ENCODE assay signal across 12 mouse cellular contexts in the genomic region with DNA sequence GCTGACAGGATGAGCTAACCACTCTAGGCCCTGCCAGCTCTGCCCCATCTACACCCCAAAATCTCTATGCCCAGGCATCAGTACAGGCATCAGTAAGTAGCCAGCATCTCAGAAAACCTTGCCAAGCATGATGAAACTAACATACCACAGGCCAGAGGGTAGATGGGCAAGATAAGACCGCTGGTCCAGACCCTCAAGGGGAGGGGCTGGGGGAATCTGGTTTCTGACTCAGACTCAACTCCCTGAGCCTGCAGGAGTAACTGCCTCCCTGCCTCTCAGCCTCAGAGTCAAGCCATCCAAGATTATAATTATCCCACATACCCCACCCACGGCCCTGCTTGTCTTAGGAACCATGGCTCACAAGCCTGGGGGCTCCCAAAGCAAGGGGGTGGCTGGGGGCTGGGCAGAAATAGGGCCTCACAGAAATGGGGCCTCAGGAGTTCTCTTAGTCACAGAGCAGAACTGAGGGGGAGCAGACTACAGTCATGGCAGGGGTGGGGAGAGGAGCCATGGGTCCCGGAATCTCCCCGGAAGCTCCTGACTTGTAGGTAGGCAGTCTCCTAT. TPM values are rescaled to one million over a fixed set of nuclear protein-coding genes. Genes with fewer than 3 reads are reported as not detected.
DNase-seq lines count a peak whose midpoint lies in the region; ATAC-seq lines count a peak whose summit lies in the region.
"Had no signal": no experiment of that assay in that cellular context is flagged by ENCODE, and none has a peak within 500 bp of the region (broad histone marks: within the 10 kb centered on the region; RNA-seq: fewer than 3 reads in every experiment).

No protein-coding gene starts in this region.

- intact Hi-C loops in left cerebral cortex, postnatal 4 days (cut with DNase I) = no loop called here
- intact Hi-C loops in left cerebral cortex, postnatal 14 days (cut with DNase I) = no loop called here

- no peak for ATAC-seq in cerebellum, adult (ENCODE audit: insufficient number of reproducible peaks, low FRiP score, low TSS enrichment)
- ATAC-seq: CD4-positive, CD25-positive, alpha-beta regulatory T cell, adult 4 months; forebrain, embryonic 16.5 days had no signal

- peak; percentile 69 for DNase-seq in left cerebral cortex, adult 11 months (ENCODE audit: low spot score)
- no peak for DNase-seq in left cerebral cortex, postnatal 4 days
- peak; percentile 7 to 61 for DNase-seq in frontal cortex, postnatal 10 days (ENCODE audit: low spot score in 2 of 2)
- DNase-seq in left cerebral cortex, postnatal 14 days (ENCODE audit: low spot score in 2 of 2) = peak; percentile 56 to 80
- no peak for DNase-seq in ovary, postnatal 36 days (ENCODE audit: low spot score)
- no peak for DNase-seq in lung, postnatal 4 days
- DNase-seq: cerebellum, adult 11-12 months; kidney, adult 18-20 months had no signal

RNA-seq across cellular contexts. Expression of a gene that starts 38.1 kb away (rescaled TPM):
- 10 to 100 TPM; 51.3 to 52.3 TPM for total RNA-seq in left cerebral cortex, postnatal 4 days (2021)
- total RNA-seq in left cerebral cortex, postnatal 14 days (2021) = 100 to 1,000 TPM; 198 to 236 TPM
- total RNA-seq: megakaryocyte-erythroid progenitor cell, adult 5-6 weeks had no signal

Comparison
In these comparisons a context has a peak if more than half of its experiments do, and no peak if none do; other contexts are left out.
1. DNase-seq: peak in left cerebral cortex, adult 11 months (single experiment), frontal cortex, postnatal 10 days (2 of 2) and left cerebral cortex, postnatal 14 days (2 of 2); none in left cerebral cortex, postnatal 4 days (single experiment), ovary, postnatal 36 days (single experiment) and lung, postnatal 4 days (0 of 2).